Mouse (Mus musculus): ENCODE results near the gene Mcm10. TPM values are rescaled to one million over a fixed set of nuclear protein-coding genes. Genes with fewer than 3 reads are reported as not detected.
"Not testable (repeated sequence)": the region's sequence is repeated elsewhere in the genome, so short reads cannot be mapped to it uniquely, and the experiment has no call there.

The Mcm10 gene
- total and polyA plus RNA-seq, 3 experiments, result 72.6 to 104 (median 73.6) TPM

DNA sequence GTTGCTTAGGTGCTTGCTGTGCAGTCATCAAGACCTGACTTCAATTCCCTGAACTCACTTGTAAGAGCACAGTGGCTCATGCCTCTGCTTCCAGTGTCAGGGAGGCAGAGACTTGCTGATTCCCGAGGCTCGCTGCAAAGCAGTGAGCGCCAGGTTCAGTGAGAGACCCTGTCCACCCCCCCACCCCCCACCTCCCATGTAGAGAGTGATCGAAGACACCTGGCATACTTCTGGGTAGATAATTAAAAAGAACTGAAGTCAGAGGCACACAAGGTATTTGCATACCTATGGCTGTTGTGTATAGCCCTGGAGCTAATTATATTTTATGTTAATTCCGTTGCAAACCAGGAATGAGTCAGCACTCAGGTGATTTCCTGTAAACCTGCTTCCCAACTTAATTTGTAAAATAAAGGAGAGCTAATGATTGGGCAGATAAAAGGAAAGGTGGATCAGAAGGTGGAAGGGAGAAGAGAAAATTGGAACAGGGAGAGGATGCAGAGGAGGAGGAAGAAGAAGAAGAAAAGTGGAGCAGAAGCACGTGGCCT, 58.3 kb downstream of the Mcm10 start:
- Histone ChIP-seq H3K9me3 (replicated peaks; ENCODE audit: low read length) (peaks cover 16% of the 10 kb centered on the region), H3K4me2 (ENCODE audit: insufficient read depth, low read depth, poor library complexity, severe bottlenecking) (no peak overlapping the region), H3K4me3 (replicated peaks in 1 of 3; ENCODE audit: low read depth in 2 of 3, low read length in 2 of 3, poor library complexity in 1 of 3) (no peak overlapping the region), H3K36me3 (replicated peaks in 1 of 2; ENCODE audit: control insufficient read depth in 1 of 2, insufficient read depth in 1 of 2, low read length in 1 of 2) (no peaks in the 10 kb centered on the region), H3K27me3 (replicated peaks) (no peaks in the 10 kb centered on the region), H3K27ac (ENCODE audit: insufficient read depth, low read depth) (no peak overlapping the region), H3K4me1 (ENCODE audit: control insufficient read depth in 1 of 2, insufficient read depth in 2 of 2) (peaks cover 5 to 18% of the 10 kb centered on the region in 2 experiments), H3K9ac (ENCODE audit: insufficient read depth, low read depth) (no peak overlapping the region), H3K79me2 (replicated peaks; ENCODE audit: control insufficient read depth, extremely low read depth, insufficient read depth, poor library complexity, severe bottlenecking) (no peaks in the 10 kb centered on the region)
- in situ Hi-C loops (cut with MboI; ENCODE audit: low pct_ligation_motif_present, low pct_unique_long_range_greater_than_20kb, low sequenced_read_pairs), result no loop called here
- dilution Hi-C loops (cut with MboI; ENCODE audit: extremely low pct_ligation_motif_present, extremely low pct_unique_long_range_greater_than_20kb, low sequenced_read_pairs), result no loop called here
- TF ChIP-seq BHLHE40 (IDR thresholded peaks at IDR 0.05; ENCODE audit: low read depth, low read length) (peak; percentile 62), CTCF (conservative IDR thresholded peaks at IDR 0.05 in 1 of 2, IDR thresholded peaks at IDR 0.05 in 1 of 2; ENCODE audit: low read depth in 2 of 2, low read length in 2 of 2) (no peak), MEF2A (IDR thresholded peaks at IDR 0.05; ENCODE audit: borderline replicate concordance, low read depth, low read length) (0 out of 2 replicates have a peak, but pooled peaks have one; percentile 27), SIN3A (IDR thresholded peaks at IDR 0.05; ENCODE audit: low read length) (no peak), KAT2A (IDR thresholded peaks at IDR 0.05; ENCODE audit: insufficient replicate concordance, low read length) (no peak), TCF12 (IDR thresholded peaks at IDR 0.05; ENCODE audit: low read depth, low read length) (no peak), CHD1 (IDR thresholded peaks at IDR 0.05; ENCODE audit: low read depth, low read length) (no peak), JUND (conservative IDR thresholded peaks at IDR 0.05; ENCODE audit: low read depth, low read length) (no peak), MAFK (IDR thresholded peaks at IDR 0.05; ENCODE audit: insufficient replicate concordance, low read length) (no peak), POLR2A (IDR thresholded peaks at IDR 0.05; ENCODE audit: low read depth, low read length) (no peak)
- DNase-seq (ENCODE audit: extremely low read depth), result peak; percentile 16

DNA sequence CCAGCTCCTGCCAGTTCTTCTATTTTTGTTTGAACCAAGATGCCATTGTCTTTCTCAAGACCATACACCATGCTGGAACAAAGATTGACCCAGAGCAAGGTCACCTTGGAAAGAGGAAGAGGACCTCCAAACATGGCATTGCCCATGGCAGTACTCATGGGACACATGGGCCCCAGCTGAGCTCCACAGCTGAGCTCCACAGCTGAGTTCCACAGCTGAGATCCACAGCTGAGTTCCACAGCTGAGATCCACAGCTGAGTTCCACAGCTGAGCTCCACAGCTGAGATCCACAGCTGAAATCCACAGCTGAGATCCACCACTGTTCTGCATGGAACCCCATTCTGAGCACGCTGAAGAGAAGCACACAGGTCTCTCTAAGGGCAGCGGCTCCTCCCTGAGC, 61.6 kb downstream of the Mcm10 start:
- H3K27me3 ChIP-seq (replicated peaks), result no peaks in the 10 kb centered on the region
- H3K79me2 ChIP-seq (replicated peaks; ENCODE audit: control insufficient read depth, extremely low read depth, insufficient read depth, poor library complexity, severe bottlenecking), result no peaks in the 10 kb centered on the region
- no peak overlapping the region for H3K9ac ChIP-seq (ENCODE audit: insufficient read depth, low read depth)
- TF ChIP-seq TCF12 (IDR thresholded peaks at IDR 0.05; ENCODE audit: low read depth, low read length) (peak; percentile 23; the same call in 1 of the 2 replicates), CTCF (conservative IDR thresholded peaks at IDR 0.05 in 1 of 2, IDR thresholded peaks at IDR 0.05 in 1 of 2; ENCODE audit: low read depth in 2 of 2, low read length in 2 of 2) (no peak)
- H3K4me3 ChIP-seq (replicated peaks in 1 of 3; ENCODE audit: low read depth in 2 of 3, low read length in 2 of 3, poor library complexity in 1 of 3), result no peak overlapping the region
- no peak overlapping the region for H3K4me2 ChIP-seq (ENCODE audit: insufficient read depth, low read depth, poor library complexity, severe bottlenecking)
- DNase-seq (ENCODE audit: extremely low read depth), result no peak
- dilution Hi-C loops (cut with MboI; ENCODE audit: extremely low pct_ligation_motif_present, extremely low pct_unique_long_range_greater_than_20kb, low sequenced_read_pairs), result no loop called here
- H3K9me3 ChIP-seq (replicated peaks; ENCODE audit: low read length), result peaks cover 16% of the 10 kb centered on the region
- in situ Hi-C loops (cut with MboI; ENCODE audit: low pct_ligation_motif_present, low pct_unique_long_range_greater_than_20kb, low sequenced_read_pairs), result no loop called here
- no peaks in the 10 kb centered on the region for H3K36me3 ChIP-seq (replicated peaks in 1 of 2; ENCODE audit: control insufficient read depth in 1 of 2, insufficient read depth in 1 of 2, low read length in 1 of 2)
- no peak overlapping the region for H3K27ac ChIP-seq (ENCODE audit: insufficient read depth, low read depth)
- peaks cover 5 to 12% of the 10 kb centered on the region in 2 experiments for H3K4me1 ChIP-seq (ENCODE audit: control insufficient read depth in 1 of 2, insufficient read depth in 2 of 2)

DNA sequence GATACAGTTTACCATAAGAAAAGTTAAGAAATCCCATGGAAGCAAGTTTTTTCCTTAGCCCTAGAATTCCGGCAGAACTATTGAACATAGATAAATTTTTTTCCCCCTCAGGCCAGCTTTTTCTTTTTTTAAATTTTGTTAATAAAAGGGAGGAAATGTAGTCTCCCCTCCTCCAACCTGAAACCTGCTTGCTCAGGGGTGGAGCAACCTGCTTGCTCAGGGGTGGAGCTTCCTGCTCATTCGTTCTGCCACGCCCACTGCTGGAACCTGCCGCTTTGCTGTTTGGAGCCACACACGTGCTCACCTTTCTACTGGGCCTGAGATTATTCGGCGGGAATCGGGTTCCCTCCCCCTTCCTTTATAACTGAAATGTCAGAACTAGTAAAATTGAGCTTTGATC, 62.9 kb downstream of the Mcm10 start:
- peaks cover 16% of the 10 kb centered on the region for H3K9me3 ChIP-seq (replicated peaks; ENCODE audit: low read length)
- H3K4me2 ChIP-seq (ENCODE audit: insufficient read depth, low read depth, poor library complexity, severe bottlenecking); H3K27me3 ChIP-seq (replicated peaks); DNase-seq (ENCODE audit: extremely low read depth); in situ Hi-C loops (cut with MboI; ENCODE audit: low pct_ligation_motif_present, low pct_unique_long_range_greater_than_20kb, low sequenced_read_pairs); H3K9ac ChIP-seq (ENCODE audit: insufficient read depth, low read depth); H3K79me2 ChIP-seq (replicated peaks; ENCODE audit: control insufficient read depth, extremely low read depth, insufficient read depth, poor library complexity, severe bottlenecking); H3K4me1 ChIP-seq (ENCODE audit: control insufficient read depth in 1 of 2, insufficient read depth in 2 of 2); dilution Hi-C loops (cut with MboI; ENCODE audit: extremely low pct_ligation_motif_present, extremely low pct_unique_long_range_greater_than_20kb, low sequenced_read_pairs); H3K4me3 ChIP-seq (replicated peaks in 1 of 3; ENCODE audit: low read depth in 2 of 3, low read length in 2 of 3, poor library complexity in 1 of 3); H3K27ac ChIP-seq (ENCODE audit: insufficient read depth, low read depth); H3K36me3 ChIP-seq (replicated peaks in 1 of 2; ENCODE audit: control insufficient read depth in 1 of 2, insufficient read depth in 1 of 2, low read length in 1 of 2): not testable (repeated sequence)
